Mouse (Mus musculus): Measurements from ENCODE around the gene Slc16a11. TPM values are rescaled to one million over a fixed set of nuclear protein-coding genes. Genes with fewer than 3 reads are reported as not detected.

Gene Slc16a11
- total and polyA plus RNA-seq, 3 experiments: 0.51 to 2.3 TPM; not detected in 1

- Histone ChIP-seq H3K27me3 (replicated peaks) (peaks cover 2% of the 10 kb centered on the region), H3K27ac (ENCODE audit: insufficient read depth, low read depth) (peak overlapping the region; percentile 27; the same call in 1 of the 2 replicates), H3K9me3 (replicated peaks; ENCODE audit: low read length) (no peaks in the 10 kb centered on the region), H3K4me3 (replicated peaks in 1 of 3; ENCODE audit: low read depth in 2 of 3, low read length in 2 of 3, poor library complexity in 1 of 3) (peak overlapping the region; percentile 33 to 53 (median 50)), H3K4me1 (ENCODE audit: control insufficient read depth in 1 of 2, insufficient read depth in 2 of 2) (peaks cover 0 to 30% of the 10 kb centered on the region in 2 experiments; a peak in 2 of 4 replicates), H3K9ac (ENCODE audit: insufficient read depth, low read depth) (peak overlapping the region; percentile 51; the same call in 1 of the 2 replicates), H3K4me2 (ENCODE audit: insufficient read depth, low read depth, poor library complexity, severe bottlenecking) (peak overlapping the region; percentile 86; the same call in 1 of the 2 replicates), H3K36me3 (replicated peaks in 1 of 2; ENCODE audit: control insufficient read depth in 1 of 2, insufficient read depth in 1 of 2, low read length in 1 of 2) (peaks cover 0 to 7% of the 10 kb centered on the region in 2 experiments), H3K79me2 (replicated peaks; ENCODE audit: control insufficient read depth, extremely low read depth, insufficient read depth, poor library complexity, severe bottlenecking) (no peaks in the 10 kb centered on the region)
- TF ChIP-seq SMC3 (IDR thresholded peaks at IDR 0.05; ENCODE audit: low read depth, low read length): no peak
- TF ChIP-seq EP300 (IDR thresholded peaks at IDR 0.05; ENCODE audit: low read length): no peak
- peak; percentile 72 for TF ChIP-seq CHD2 (IDR thresholded peaks at IDR 0.05; ENCODE audit: low read length)
- TF ChIP-seq JUND (conservative IDR thresholded peaks at IDR 0.05; ENCODE audit: low read depth, low read length): no peak
- peak; percentile 74; the same call in 1 of the 2 replicates for TF ChIP-seq TCF12 (IDR thresholded peaks at IDR 0.05; ENCODE audit: low read depth, low read length)
- TF ChIP-seq ELF1 (IDR thresholded peaks at IDR 0.05; ENCODE audit: low read depth, low read length): no peak
- TF ChIP-seq ZKSCAN1 (IDR thresholded peaks at IDR 0.05; ENCODE audit: borderline replicate concordance, low read depth, low read length): no peak
- peak; percentile 70; the same call in 1 of the 2 replicates for TF ChIP-seq MXI1 (IDR thresholded peaks at IDR 0.05; ENCODE audit: low read depth, low read length)
- TF ChIP-seq SIN3A (IDR thresholded peaks at IDR 0.05; ENCODE audit: low read length): no peak
- peak; percentile 39; the same call in 1 of the 2 replicates for TF ChIP-seq JUN (IDR thresholded peaks at IDR 0.05; ENCODE audit: insufficient read depth, low read depth, low read length)
- TF ChIP-seq ETS1 (conservative IDR thresholded peaks at IDR 0.05; ENCODE audit: low read depth, low read length): peak; percentile 32; the same call in 1 of the 2 replicates
- no peak for TF ChIP-seq MAFK (IDR thresholded peaks at IDR 0.05; ENCODE audit: insufficient replicate concordance, low read length)
- peak; percentile 39; the same call in 1 of the 2 replicates for TF ChIP-seq ZMIZ1 (IDR thresholded peaks at IDR 0.05; ENCODE audit: low read depth, low read length)
- peak; percentile 100 for TF ChIP-seq NRF1 (IDR thresholded peaks at IDR 0.05; ENCODE audit: low read depth, low read length)
- TF ChIP-seq RCOR1 (conservative IDR thresholded peaks at IDR 0.05; ENCODE audit: low read depth, low read length): no peak
- TF ChIP-seq POLR2AphosphoS2 (IDR thresholded peaks at IDR 0.05; ENCODE audit: low read depth, low read length): no peak
- TF ChIP-seq E2F4 (IDR thresholded peaks at IDR 0.05; ENCODE audit: insufficient replicate concordance, low read depth, low read length): peak; percentile 86; the same call in 1 of the 2 replicates
- no peak for TF ChIP-seq NELFE (IDR thresholded peaks at IDR 0.05; ENCODE audit: low read depth, low read length)
- peak; percentile 55 for TF ChIP-seq MEF2A (IDR thresholded peaks at IDR 0.05; ENCODE audit: borderline replicate concordance, low read depth, low read length)
- TF ChIP-seq CTCF (conservative IDR thresholded peaks at IDR 0.05 in 1 of 2, IDR thresholded peaks at IDR 0.05 in 1 of 2; ENCODE audit: low read depth in 2 of 2, low read length in 2 of 2): no peak
- peak; percentile 49 for TF ChIP-seq POLR2A (IDR thresholded peaks at IDR 0.05; ENCODE audit: low read depth, low read length)
- TF ChIP-seq MAX (IDR thresholded peaks at IDR 0.05; ENCODE audit: low read length): peak; percentile 75; the same call in 1 of the 2 replicates
- TF ChIP-seq MYC (IDR thresholded peaks at IDR 0.05; ENCODE audit: low read depth, low read length): peak; percentile 51; the same call in 1 of the 2 replicates
- TF ChIP-seq HCFC1 (IDR thresholded peaks at IDR 0.05; ENCODE audit: low read depth, low read length): peak; percentile 44
- TF ChIP-seq IRF4 (IDR thresholded peaks at IDR 0.05; ENCODE audit: low read depth, low read length): peak; percentile 60; the same call in 1 of the 2 replicates
- no peak for TF ChIP-seq ZC3H11A (IDR thresholded peaks at IDR 0.05; ENCODE audit: low read depth, low read length)
- peak; percentile 65 for TF ChIP-seq MAZ (IDR thresholded peaks at IDR 0.05; ENCODE audit: low read depth, low read length)
- TF ChIP-seq USF1 (IDR thresholded peaks at IDR 0.05; ENCODE audit: low read depth, low read length): no peak
- 0 out of 2 replicates have a peak, but pooled peaks have one; percentile 19 for TF ChIP-seq BHLHE40 (IDR thresholded peaks at IDR 0.05; ENCODE audit: low read depth, low read length)
- in situ Hi-C loops (cut with MboI; ENCODE audit: low pct_ligation_motif_present, low pct_unique_long_range_greater_than_20kb, low sequenced_read_pairs): loop anchor here (25.0 kb wide), 2 partner anchors 383 to 533 kb away; partner anchors contain the start of genes 4930544D05Rik, Chrne and Zfp3
- DNase-seq (ENCODE audit: extremely low read depth): peak; percentile 82
- dilution Hi-C loops (cut with MboI; ENCODE audit: extremely low pct_ligation_motif_present, extremely low pct_unique_long_range_greater_than_20kb, low sequenced_read_pairs): no loop called here
These were observed 16.3 kb downstream of the Slc16a11 start for GRCm38 (mm10) chr11:70228828-70229227.

All from CH12.LX (cell line).